Mouse (Mus musculus) ovary, postnatal 10 days (tissue): ENCODE data around the gene Atxn7l3b.
A peak's percentile ranks its signal among the peaks of the same experiment; 100 is the strongest.
"Not testable (repeated sequence)": the region's sequence is repeated elsewhere in the genome, so short reads cannot be mapped to it uniquely, and the experiment has no call there.

Experiments
- DNase-seq: peaks from one replicate; pipeline ENCODE4 v3.0.0; 2022; ENCODE audit warnings: low spot score

Gene Atxn7l3b

DNA sequence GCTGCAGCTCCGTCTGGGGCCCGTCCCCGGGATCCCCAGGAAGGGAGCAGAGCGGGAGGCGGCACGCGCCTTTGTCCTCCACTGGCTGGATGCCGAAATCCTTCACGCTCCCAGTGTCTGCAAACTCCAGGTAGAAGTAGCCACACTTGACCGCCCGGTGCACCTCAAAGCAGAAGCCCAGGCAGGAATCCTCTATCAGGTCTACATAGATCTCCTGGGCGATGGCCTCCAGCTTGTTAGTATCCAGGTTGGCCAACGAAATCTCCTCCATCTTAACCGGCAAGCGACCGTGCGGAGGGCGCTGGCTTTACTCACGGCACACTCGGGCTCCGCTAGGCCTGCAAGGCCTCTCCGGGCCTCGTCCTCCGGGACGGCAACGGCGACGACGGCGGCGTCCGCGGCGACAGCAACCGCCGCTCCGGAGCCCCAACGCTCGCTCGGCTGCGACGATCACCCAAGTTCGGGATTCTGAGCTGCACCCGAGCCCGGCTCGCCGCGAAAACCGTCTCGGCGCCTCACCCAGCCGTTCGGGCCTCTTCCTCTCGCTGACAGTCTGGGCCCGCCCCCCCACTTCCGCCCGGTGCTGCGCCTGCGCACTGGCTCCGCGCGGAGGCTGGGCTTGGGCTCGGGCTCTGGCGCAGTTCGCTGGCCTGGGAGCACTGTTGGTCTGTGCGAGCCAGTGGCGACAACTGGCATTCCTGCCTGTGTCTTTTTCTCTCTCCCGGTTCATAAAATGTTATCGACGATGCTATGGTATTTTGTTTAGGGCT is at the start of gene Atxn7l3b:
Atxn7l3b (minus strand) TSS at position 550 of the 770 bp plus-strand sequence.
- DNase-seq = peak; percentile 95

DNA sequence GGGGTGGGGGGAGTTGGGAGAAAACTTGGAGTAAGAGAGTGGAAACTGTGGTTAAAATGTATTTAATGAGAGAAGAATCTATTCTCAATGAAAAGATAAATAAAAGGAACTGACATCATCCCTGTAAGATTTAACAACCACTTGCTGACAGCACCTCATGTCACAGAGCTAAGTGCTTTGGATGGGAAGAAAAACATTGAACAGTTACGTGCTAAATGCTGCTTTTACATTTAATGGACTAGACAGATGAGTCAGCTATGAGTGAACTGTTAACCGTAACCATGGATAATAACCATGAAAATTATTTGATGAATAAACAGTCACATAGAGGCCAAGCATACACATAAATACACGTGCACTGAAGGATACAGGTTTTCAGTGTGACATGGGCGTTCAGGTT is 48.8 kb upstream of the Atxn7l3b start:
- no peak for DNase-seq

DNA sequence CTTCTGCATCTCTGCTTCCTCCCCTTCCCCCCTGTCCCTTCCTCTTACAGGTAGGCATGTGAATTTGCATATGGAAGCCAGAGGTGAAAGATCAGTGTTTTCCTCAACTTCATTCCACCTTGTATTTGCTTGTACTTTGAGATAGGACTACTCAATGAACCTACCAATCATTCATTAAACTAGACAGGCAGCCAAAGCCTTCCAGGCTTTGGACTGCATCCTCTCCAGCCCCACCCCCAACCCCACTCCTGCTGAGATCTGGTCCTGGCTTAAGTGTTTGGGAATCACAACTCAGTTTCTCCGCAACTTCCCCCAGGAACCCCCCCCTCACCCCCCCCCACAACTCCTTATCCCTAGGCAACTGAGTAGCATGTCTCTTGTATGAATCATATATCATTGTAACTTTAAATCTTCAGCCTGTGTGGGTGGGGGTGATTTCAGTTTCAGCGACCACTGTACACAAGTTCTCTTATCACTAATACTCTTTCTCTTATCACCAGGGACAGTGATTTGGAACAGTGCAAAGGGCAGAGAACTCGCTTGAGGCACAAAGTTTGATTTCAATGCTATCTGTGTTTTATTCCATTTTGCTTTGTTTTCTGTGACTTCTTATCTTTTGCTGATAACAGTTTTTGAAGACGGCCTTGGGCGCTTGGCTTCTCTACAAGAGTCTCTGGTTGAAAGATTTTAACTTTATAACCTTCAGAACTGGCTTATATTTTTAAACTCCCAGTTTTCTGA is 44.7 kb upstream of the Atxn7l3b start:
- no peak for DNase-seq

DNA sequence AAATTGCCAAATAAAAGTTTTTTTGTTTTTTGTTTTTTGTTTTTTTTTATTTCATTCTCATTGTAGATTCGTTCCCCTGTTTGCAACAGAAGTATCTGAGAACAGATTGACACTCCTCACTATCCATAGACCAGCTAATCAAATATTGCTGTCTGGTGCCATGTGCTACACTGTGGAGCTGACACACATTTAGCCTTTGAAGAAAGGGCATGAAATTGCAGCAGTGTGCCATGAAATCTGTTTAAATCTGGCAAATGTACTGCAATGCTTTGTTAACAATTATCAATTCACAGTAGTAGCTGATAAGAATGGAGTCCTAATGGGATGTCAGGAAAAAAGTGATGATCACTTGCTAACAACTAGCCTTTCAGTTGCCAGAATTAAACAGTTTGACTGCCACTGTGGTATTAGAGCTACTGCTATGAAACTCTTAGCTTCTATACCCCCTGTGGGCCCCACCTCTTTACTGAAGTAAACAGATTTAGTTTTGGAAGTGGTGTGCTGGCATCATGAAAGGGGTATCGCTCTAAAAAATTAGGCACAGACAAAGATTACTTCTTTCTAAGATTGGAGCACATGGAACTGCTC is 41.3 kb upstream of the Atxn7l3b start:
- no peak for DNase-seq

DNA sequence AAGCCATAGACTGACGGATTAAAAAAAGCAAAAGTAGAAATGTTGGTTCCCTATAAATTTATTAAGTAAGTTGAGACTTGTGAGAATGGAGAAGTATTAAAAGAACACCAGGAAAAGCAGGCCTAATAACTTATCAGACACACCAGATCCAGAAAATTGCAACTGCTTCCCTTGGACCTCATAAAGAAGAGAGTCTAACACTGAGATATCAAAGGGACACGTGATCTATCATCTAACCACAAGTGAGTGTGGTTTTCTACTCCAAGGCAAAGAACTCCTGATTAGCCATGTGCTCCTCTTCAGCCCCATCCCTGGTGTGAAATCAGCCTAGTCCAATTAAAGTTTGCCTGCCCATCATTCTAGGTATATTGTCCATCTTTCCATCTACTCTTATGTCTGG is 38.8 kb upstream of the Atxn7l3b start:
- DNase-seq = no peak

DNA sequence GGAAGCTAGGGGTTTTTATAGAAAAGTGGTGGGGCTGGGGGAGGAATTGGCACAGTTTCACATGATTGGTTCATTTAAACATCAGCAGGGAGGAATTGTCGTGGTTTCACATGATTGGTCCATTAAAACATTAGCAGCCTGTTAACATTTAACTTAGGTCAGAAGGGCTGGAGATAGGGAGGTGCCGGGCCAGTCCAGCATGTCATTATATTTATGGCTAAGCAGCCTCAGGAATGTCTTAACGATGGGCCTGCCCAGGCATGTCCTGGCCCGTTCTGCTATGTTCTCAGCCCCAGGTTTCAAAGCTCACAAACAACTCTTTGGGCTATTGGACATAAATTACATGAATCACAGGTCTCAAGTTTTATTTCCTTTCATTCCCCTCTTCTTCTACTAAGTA is 33.4 kb upstream of the Atxn7l3b start:
- DNase-seq = not testable (repeated sequence)

DNA sequence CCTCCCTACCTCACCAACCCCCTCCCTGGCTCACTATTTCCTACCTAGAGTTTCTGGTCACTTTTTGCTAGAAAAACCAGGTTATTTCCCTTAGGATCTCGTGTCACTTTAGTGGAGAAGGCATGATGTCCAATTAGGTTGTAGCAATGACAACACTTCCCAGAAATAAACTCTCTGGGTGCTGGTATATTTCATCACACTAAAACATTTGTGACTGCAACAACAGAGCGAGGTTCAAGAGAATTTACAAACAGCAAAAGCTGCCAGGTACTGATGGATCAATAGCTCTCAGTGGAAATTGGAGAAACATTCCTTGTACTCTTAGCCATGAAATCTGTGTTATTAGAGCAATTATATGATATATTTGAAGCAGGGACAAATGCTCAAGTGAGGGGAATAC is 25.3 kb upstream of the Atxn7l3b start:
- DNase-seq = no peak

DNA sequence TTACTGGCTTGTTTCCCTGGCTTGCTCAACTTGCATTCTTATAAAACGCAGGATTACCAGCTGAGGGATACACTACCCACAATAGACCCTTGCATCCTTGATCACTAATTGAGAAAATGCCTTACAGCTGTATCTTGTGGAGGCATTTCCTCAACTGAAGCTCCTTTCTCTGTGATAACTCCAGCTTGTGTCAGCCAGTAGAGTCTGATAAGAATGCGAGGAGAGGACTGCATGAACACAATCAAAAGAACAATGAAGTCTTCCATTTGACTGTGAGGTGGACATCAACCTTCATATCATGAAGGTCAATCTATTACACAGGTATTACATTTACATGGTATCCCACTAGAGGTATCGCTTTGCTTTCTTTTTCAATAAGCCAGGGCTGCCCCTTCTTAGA is 19.7 kb upstream of the Atxn7l3b start:
- DNase-seq = no peak

DNA sequence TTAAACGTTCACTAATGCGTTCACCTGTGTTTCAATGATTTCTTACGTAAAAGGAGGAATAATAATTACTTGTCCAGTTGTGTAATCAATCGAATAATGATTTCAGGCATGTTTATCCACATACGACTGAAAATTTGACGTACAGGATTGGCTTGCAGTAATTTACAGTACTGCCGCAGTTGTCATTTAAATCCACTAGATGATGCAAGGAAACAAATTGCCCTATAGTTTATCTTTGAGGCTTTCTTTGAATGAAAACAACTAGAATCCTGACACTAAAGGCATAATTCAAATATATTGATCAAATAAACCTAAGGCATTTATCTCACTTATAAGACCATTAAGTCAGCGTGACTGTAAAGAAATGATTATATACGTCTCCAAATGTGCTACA is 418 bp upstream of the Atxn7l3b start:
- no peak for DNase-seq

DNA sequence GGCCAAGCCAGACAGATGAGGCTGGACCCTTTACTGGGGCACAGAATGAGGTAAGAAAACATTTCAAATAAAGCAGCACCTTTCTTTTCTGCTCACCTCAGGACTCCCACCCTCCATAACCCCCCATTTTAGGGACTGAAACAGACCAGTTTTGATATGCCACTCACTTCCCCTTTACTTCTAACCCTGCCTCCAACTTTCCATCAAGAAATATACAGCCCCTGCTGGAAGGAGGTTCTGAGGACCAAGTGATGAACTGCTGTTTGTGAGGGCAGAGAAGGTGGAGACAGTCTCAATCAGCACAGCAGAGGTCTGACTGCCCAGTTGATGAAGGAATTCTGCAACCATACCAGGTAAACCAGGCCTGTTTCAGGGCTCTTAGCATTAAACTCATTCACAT is 1.8 kb downstream of the Atxn7l3b start:
- DNase-seq = no peak

DNA sequence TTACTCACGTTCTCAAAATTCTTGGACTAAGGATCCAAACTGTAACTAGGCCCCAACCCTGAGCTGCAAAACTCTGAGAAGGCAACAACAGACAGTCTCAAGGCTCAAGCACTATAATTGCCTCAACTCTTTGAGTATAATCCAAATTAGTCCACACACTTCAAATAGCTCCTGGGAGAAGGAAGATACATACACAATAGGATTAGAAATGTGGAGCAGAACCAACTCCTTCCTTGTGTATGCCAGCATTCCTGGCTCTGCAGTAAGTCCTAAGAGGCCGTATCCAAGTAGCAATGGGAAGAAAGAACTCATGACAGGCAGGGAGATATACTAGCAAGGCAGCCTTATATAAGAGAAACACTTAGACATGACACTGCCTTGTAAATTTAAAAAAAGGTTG is 2.5 kb downstream of the Atxn7l3b start:
- no peak for DNase-seq

DNA sequence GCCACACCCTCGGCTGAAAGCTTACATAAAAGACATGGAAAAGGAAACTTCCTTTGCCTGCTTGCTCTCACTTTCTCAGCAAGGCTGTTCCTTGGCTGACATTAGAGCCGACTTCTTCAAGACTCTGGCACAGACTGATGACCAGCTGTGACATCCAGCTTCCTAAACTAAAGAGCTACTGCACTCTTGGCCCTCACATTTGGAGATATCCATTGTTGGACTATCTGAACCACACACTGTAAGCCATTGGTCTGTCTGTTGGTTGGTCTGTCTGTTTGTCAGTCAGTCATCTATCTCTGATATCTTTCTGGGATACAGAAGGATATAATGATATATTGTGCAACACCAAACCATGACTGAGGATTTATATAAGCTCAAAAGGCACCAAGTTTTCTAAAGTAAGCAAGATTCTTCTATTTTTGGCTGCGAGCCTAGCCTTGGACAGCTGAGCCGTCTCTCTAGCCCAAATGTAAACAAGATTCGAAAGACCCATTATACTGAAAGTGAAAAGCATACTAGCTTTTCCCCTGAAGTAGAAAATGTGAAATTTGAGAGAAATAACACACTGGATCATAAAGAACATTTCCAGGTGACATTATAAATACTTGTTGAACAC is 12.1 kb downstream of the Atxn7l3b start:
- DNase-seq = no peak

DNA sequence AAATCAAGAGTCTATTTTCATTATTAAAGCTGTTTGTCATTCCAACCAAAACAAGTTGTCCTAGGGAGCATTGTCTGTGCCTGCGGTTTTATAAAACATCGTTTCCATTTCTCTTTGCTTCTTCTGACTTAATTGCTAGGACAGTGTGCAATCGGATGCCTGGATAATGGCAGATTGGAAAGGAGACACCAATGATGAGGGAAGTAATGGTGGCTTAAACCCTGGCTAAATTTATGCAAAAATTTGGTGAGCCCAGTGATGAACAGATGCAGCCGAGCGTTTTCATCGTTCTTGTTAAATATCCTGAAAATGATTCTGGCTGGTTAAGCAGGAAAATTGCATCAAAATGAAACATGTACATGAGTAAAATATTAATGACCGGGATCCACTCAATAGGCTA is 28.6 kb downstream of the Atxn7l3b start:
- DNase-seq = no peak

DNA sequence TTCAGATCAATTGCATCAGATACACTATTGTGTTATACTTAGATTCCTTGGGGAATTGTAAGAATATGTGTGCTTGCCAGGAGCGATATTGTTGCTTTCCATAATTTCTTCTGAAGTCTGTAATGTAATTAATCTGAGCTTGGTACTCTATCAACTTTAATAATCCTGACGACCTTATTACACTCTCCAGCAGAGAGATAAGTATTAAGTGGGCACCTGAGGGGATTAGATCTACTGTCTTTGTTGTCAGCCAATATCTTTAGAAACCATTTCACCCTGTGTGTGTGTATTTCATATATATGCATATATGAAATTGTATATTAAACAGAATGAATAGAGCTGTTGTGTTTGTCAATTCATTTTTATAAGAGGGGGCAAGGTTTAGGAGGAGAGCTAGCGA is 29.0 kb downstream of the Atxn7l3b start:
- no peak for DNase-seq

DNA sequence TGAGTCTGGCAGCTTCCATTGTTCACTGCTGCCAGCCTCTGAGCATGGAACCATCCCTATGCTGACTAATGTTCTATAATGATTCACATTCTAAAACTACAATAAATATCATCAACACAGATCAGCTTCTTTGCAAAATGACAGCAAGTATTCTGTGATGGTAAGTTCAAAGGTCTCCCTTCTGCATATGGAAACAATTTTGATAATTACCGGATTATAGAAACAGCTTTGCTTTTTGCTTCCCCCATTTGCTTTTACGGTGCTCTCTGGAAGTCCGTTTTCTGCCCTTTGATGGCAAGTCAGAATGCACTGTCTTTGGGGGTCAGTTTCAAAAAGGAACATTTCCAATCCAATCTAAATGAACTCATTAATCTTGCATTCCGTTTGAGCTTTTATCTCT is 32.2 kb downstream of the Atxn7l3b start:
- no peak for DNase-seq

DNA sequence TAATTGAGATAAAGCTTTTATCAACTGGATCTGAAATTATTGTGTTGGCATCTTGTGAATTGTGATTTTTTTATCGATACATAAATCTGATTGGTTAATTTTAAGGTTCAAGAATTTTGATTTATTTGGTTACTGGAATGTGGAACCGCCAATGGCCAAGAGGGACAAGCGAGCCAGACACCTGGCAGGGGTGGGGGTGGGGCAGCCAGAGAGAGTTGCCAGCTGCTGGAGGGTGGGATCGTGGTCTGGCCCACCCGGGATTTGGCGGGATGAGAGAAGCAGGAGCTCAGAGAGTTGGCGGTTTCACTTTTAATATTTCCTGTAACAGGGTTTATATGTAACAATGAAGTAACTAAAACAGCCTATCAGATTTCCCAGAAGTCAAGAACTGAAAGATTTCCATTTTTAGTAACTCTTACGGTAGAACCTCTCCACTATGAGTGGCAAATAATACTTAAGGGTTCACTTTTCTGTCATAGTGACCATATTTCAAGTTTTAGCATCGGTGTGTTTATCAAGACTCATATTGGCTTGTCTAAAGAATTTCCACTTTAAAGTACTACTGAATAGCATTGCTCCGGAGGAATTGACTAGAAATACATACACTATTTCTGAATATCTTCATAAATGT is 35.1 kb downstream of the Atxn7l3b start:
- DNase-seq = no peak

DNA sequence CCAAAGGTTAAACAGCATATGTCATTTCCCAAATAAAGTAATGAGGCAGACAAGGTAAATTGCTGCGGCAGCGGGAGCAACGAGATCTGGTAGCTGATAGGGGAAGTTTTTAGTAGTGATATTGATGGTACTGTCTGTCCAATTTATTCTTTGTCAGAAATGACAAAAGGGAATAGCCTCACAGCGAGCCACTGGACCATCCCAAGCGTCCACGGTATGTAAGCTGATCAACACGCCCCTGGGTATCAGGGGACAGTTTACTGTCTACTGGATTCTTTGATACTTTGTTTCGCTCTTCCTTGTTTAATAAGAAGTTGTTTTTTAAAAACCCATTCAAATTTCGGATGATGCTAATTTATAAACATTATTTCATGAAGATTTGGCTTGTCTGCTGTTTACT is 44.7 kb downstream of the Atxn7l3b start:
- no peak for DNase-seq

DNA sequence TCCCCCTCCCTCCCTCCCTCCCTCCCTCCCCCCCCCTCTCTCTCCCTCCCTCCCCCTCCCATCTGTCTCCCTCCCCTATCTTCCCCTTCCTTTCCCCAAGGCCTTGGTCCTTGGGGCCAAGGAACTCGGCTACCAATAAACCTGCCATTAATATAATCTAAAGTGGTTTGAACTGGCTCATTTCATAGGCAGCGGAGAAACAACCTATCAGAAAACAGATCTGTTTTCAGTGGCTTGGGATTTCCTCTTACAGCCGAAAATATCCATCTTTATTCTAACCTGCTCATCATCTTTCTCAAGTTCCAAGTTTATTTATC is 45.2 kb downstream of the Atxn7l3b start:
- DNase-seq = no peak

DNA sequence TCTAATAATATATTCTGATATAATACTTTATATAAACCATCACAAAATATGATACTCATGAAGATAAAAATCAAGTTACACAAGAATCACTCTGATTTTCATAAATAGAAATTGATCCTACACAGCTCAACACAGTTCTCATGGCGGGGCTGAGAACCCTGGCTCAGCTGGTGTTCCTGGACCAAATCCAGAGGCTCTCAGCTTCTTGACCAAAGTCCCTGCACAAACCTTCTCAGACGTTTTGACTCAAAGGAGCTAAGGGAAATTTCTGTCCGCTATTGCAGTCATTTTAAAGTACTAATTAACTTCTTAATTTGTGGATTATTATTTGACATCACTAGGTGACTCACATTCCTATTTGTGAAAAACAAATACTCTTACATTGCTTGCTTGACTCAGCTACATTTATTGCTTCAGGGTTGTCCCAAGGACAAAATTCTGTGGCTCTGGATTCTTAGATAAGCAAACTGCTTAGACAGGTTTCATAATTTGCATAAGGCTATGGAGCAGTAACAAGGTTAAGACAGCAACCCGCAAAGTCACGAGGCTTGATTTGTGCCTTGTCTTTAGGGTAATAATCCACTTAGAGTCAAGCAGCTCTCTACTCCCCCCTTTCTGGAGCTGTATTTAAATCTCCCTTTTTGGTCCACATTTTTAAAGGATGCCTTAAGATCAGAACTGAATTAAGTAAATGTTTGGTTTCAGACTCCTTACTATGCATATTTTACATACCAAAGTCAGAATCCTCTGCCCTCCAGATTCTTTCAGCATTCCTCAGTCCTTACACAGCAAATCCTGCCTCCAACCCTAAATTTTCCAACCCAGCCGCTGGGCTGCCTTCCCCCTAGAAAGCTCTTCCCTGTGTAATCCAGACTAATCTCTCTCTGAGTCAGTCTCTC is 45.8 kb downstream of the Atxn7l3b start:
- DNase-seq = no peak

DNA sequence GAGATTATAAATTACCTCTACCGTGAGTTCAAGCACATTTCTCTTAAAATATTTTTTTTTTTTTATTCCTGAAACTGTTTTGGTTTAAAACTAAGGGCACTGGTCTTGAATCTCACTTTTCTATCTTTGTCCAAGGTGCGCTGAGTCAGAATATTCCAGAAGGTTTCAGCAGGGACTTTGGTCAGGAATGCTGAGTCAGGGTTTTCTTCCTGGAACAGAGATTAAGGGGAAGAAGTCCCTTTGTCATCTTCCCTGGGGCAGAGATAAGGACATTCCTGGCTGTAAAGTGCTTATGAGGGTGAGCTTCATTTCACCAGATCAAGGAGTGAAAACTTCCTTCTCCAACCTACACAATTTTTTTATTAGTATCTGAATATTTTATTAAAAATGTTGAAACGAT is 46.7 kb downstream of the Atxn7l3b start:
- no peak for DNase-seq

DNA sequence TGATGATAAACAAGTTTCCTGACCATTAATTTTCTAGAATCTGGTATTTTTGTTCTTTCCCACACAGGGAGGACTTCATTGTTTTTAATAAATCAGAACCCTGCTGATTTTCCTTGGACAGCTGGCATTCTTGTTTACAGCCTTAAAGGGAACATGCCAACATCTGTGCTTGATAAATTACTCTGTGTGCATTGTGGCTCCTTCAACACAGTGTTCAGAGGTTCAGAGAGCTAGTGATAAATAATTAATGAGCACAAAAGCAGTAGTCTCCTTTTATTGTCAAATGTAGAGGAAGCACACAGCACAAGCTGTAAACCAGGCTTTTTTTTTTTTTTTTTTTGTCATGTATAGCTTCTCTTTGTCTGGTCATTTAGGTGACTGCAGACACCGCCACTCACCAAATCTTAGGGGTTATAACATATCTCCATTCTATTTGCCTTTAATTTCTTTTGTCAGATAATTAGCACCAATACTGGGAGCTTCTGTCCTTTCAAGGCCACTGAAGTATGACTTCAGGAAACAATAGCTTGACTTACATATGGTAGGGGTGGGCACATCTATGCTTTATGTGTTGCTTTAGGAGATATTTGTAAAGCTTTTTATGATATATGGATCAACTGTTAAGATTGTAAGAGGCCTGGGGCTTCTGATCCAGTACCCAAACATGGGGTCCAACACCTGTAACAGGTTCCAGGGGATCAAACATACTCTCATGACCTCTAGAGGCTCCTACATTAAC is 52.0 kb downstream of the Atxn7l3b start:
- no peak for DNase-seq
